Mouse (Mus musculus) megakaryocyte progenitor cell, adult 5-6 weeks (primary cell): ENCODE data around the gene Mogat2. TPM values are rescaled to one million over a fixed set of nuclear protein-coding genes. Genes with fewer than 3 reads are reported as not detected.

Experiments used
- ATAC-seq: replicated peaks from 2 replicates; pipeline ENCODE4 v1.8.0; 2016; ENCODE audit warnings: mild to moderate bottlenecking, moderate TSS enrichment, inconsistent platforms; ENCODE audit not compliant: poor library complexity
- total RNA-seq, 2 experiments: library from RNA; stranded (forward) in 1 of 2; stranded (reverse) in 1 of 2; fragments of 157-497, 149-512 nt in 1 of 2; fragments of 200-1000 nt in 1 of 2; gene quantifications; 2 replicates each; pipeline versions ENCODE4 v1.2.3 to v1.2.4; 2015 to 2017

The Mogat2 gene
- total RNA-seq, 2 experiments from 2014 or later: 8.2 to 9.8 TPM

DNA sequence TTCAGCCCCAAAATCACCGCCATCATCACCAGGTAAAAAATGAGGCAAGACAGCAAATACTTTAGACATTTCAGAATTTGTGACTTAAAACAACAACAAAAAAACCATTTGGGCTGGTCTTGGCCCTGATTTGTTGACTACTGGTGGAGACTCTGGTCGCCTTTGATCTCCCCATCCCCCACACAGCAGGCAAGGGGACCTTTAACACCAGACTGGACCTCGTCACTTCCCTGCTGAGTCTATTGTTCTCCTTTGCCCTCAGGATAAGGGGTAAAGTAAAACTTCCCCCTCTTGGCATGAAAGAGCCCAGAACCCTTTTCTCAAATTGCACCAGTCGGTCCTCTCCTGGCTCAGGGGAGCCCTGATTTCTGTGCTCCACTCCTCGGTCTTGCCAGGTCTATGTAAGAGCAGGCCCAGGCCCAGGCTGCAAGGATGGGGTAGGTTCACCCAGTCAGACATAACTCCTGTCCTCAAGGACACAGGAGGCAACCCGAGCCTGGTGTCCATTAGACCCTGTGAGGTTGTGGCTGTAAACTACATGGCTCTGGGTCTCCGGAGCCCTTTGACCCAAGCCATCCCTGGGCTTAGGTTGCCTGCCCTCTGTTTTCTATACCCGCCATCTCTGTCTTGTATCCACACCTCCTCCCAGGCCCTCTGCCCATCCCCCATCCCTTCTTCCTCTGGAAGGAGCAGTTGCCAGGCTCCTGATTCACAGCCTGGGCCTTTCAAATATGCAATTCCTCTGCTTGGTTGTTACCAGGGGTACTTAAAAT is 1.3 kb downstream of the Mogat2 start:
- no peak for ATAC-seq

DNA sequence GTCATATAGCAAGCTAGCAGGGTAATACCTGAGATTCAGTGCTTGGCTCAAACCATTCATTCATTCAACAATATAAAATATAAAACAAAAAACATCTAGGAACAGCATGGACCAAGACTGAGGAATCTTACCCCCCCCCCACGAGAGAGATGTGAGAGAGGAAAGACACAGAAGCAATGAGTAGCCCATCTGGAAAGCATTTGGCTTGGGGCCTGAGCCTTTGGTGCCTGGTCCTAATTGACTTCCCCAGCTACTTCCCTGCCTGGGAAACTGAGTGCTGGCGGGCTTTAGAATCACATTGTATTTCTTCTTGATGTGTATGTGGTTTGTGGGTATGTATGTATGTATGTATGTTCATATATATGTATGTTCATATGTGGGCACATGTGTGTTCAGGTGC is 2.8 kb downstream of the Mogat2 start:
- ATAC-seq: no peak

DNA sequence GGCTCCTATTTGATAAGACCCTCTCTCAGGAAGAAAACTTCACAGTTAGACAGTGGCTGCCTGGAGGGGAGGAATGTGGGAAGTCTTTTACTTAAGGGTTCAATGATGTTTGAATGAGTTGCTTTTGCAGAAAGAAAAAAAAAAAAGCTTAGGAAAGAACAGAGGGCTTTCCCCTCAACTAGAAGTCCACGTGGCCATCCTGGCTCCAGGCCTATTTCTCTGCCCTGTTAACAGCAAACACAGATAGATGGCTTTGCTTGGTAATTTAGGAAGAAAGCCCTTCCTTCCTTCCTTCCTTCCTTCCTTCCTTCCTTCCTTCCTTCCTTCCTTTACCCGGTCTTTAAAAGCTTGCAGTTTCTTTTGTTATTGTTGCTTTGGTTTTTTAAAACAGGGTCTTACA is 3.5 kb downstream of the Mogat2 start:
- no peak for ATAC-seq

DNA sequence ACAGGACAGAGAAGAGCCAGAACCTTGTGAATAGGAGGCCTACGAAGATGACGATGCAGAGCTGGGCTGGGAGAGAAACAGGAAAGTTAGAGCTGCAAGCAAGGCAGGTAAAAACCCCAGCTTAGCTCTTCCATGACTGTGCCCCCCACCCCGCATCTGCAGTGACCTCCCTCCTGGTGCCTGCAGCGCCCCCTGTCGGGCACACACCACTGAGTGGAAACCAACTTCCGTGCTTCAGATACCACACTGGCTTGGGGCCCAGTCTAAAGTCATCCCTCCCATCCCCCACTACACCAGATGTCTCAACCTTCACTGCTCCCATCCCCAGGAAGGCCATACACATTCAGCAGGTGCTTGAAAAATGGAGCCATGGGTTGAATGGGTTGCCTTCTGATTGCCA is 5.8 kb downstream of the Mogat2 start:
- ATAC-seq: no peak

DNA sequence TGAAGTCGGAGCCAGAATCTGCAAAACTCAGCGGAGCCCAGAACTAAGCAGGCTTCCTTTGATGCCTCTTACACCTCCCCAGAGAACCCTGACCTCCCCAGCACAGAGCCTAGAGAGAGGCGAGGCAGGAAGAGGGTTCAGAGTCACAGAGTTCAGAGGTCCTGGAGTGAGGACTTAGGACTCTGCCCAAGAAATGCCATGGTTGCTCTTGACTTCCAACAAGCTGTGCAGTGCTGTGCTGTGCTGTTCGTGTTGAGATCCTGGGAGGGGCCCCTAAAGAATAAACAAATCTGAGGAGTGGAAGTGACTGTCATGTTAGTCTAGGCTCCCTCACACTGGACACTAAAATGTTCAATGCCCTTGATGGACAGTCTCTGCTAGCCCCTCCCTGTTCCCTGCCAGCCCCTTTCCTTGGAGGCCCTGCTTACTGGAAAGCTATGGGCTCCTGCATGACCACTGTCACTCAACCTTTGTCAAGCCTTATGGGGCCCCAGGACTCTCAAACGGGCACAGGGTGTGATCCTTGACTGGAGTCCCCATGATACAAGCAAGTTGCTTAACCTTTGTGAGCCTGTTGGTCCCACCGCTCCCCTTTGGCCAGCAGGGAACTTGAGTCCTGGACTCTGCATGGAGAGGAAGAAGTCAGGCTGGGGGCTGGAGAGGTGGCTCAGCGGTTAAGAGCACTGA is 8.2 kb downstream of the Mogat2 start:
- ATAC-seq: no peak

DNA sequence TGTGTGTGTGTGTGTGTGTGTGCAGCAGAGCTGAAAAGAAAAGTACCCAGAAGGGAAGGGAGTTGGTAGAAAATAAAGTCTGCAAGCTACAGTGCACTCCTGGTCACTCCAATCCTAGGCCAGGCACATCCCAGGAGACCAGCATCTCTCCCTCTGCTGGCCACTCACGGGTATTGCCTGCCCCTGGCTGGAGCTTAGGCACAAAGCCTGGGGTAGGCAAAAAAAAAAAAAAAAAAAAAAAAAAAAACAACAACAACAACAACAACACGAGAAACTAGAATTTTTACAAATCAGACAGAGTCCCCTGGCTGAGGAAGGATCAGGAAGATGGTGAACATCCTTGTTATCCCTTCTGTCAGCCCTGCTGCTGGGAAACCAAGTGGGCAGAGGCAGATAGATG is 9.0 kb downstream of the Mogat2 start:
- peak; percentile 84 for ATAC-seq

DNA sequence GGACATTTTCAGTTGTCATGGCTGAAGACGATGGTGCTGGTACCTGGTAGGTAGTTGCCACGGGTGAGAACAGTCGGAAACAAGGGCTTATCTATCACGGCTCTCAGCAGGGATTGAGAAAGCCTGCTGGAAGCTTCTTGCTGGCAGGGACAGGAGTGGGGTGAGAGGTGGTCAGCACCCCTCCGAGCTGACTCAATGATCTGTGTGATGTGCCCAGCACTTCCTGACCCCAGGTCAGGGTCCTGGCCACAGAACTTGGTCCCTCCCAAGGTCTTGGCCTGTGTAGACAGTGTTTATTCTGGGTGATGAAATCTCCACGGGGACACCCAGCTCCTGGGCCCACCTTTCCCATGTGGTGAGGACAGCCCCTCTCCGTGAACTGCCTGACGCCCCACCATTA is 9.6 kb downstream of the Mogat2 start:
- ATAC-seq: no peak

DNA sequence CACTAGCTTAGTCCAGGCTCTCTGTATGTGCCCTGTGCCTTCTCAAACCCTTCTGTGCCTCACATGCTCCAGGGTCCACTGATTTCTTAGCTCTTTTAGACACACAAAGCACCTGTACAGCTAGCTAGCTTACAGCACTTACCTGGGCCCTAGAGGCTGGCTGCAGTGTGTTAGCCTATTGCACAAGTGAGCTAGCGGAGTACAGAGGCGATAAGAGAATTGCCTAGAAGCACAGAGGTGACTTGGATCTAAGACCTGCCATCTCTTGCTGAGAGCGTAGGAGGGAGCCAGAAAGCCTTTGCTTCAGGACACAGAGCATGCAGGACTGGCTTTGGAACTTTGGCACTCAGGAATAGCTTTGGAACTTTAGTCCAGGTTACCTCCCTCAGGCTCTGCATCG is 11.2 kb downstream of the Mogat2 start:
- no peak for ATAC-seq

DNA sequence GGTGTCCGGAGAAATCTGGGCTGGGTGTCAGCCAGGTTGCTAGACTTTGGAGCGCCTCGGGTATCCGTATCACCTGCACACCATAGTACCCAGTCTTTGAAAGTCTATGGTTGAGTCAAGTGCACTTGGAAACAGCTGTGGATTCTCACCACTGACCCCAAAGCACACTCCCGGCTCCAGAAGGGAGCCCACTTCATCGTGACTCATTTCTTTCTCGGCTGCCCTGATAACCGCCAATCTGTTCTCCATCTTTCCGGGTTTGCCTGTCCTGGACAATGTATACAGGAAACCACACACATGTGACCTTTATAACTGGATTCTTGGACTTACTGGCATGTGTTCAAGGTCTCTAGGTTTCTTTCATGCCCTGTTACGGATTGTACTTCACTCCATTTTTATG is 11.8 kb downstream of the Mogat2 start:
- no peak for ATAC-seq

DNA sequence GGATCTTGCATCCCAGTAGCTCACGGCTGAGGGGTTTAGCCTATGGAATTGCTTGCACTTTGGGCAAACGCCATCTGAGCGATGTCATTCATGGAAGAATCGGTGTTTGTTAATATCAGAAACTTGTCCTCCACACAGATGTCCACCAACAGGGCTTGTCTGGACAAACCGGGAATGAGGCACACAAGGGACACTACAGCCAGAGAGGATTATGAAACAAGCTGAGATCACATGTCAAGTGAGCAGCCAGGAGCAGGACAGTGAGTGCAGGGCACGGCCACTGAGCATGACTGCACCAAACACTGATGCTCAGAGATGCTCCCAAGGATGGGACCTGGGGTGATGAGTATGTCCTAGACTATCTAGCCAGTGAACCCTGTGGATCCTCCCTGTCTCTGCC is 13.0 kb downstream of the Mogat2 start:
- ATAC-seq: no peak

DNA sequence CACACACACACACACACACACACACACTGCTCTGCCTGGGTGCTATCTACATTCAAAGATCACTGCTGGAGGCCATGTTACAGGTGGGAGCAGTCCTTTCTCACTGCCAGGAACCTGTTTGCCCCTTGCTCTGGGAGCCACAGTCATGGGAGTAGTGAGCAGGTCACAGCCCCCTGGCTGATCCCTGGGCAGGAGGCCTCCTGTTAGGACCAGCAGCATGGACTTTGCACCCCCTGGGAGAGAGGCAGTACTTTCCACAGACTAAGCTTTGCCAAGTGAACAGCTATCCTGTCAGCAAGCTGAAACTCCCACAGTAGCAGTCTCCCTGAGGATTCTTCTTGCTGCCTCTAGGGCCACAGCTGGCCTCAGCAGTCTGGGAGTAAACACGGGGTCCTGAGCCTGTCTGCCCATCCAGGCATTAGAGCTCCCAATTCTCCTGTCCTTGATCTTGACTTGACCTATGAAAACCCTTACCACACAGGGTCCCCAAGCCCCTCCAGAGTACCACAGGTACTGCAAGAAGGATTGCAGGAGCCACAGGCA is 13.7 kb downstream of the Mogat2 start:
- ATAC-seq: no peak

DNA sequence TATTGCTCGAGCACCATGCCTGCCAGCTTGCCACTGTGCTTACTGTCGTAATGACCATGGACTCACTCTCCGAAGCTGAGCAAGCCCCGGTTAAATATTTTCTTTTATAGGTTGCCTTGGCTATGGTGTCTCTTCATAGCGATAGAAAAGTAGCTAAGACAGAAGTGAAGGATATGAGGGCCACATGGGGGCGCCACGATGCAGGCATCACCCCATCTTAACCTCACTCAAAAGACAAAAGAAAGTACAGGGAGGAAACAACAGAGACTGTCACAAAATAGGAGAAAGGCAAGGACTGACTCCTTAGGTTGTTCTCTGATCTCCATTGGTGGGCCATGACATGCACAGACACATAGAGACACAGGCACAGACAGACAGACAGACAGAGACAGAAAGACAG is 14.2 kb downstream of the Mogat2 start:
- no peak for ATAC-seq

DNA sequence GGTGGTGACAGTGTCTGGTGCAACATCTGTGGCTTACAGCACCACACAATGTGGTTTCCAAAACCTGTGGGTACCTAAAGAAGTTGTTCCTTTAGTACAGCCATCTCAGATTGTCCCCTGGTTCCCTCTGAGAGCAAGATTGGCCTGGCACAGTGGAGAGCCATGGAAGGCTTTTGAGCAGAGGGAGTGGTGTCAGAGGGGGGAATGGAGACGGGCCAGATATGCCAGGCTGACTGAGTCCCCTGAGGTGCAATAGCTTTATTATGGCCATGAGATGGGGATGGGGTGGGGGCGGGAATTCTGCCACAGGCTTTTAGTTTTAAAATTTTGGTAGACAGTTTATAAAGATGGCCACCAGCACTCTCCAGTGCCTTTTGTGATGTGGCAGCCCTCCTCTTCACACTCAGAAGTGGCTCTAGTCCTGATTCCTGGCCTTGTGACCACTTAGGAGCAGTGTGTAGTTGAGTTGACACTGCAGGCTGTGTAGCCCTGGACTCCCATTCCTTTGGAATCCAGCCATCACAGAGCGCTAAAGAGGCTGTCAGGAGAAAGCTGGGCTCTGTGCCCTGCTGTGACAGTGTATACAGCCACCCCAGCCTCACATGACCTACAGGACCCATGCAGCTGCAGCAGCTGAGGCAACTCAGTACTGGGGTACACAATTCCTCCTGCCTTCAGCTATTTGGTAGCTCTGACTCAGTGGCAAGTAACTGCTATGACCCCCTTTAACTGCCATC is 20.9 kb downstream of the Mogat2 start:
- no peak for ATAC-seq

DNA sequence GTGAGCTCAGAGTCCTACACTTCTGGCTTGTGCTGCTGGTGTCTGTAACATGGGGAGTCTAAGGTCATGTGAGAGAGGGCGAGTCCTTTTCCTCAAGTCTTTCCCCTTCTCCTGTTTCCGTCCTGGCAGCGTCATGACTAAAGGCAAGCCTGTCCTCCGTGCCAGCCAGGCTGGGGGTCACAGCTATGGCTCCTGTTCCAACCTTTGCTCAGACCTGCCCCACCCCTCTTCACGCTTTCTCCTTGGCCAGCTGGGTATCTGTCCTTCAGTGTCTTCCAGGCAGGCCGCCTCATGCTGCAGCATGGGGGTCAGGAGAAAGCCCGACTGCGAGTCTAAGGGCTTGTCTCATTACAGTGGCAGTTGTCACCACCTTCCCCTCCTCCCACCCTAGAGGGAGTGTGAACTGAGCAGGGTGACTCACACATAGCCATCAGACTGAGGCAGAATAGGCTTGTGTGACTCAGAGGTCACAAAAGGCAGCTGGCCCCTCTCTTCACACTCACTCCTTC is 23.0 kb downstream of the Mogat2 start:
- ATAC-seq: no peak

DNA sequence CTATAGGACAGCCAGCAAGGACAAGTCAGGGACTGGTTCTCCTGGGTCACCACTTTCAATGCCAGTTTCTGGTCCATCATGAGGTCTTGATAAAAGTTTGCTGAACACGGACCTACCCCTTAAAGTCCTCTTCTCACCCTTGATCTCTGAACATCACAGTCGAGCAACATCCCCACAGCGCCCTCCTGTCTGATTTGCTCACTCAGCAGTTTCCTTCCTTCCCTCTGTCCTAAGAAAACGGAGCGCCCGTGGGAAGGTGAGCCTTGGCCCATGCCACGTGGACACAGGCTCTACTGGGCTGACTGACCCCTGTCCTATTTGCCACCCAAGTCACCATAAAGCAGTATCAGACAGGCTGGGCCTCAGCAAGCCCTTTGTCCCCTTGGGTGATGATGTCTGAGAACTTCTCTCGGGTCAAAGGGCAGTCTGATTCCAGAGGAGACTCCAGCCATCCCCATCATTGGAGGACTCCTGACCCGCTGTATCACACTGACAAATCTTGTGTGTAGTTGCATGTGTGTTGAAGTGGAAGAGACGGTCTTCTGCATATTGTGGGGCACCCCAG is 23.7 kb downstream of the Mogat2 start:
- no peak for ATAC-seq

DNA sequence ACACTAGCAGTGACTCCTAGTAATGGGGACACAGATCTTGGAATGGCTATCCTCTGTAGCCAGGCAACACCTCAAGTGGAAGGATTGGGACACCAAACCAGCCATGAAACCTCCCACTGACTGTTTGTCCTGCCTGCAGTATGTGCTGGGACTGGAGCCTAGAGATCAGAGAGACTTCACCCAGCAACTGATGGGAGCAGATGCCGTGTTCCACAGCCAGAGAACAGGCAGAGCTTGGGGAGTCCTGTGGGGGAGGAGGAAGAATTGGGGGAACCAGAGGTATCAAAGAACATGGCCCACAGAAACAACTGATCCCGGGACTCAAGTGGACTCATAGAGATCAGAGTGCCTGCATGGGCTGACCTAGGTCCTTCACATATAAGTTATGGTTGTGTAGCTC is 24.7 kb downstream of the Mogat2 start:
- no peak for ATAC-seq

DNA sequence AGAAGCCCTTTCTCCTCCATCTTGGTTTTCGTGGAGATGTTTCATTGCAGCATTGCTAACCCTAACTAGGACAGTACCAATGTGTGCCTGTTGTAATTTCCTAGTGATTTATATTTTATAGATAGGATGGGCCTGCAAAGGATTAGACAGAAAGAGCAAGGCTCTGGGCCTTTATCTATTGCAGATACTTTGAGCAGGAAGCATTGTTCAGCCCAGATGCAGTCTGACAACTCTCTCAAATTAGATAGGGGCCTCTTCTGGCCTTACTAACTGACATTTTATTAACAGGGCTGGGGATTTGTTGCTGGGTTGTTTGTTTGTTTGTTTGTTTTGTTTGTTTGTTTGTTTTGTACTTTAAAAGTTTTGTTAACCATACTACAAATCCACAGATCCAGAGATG is 25.4 kb downstream of the Mogat2 start:
- ATAC-seq: no peak

DNA sequence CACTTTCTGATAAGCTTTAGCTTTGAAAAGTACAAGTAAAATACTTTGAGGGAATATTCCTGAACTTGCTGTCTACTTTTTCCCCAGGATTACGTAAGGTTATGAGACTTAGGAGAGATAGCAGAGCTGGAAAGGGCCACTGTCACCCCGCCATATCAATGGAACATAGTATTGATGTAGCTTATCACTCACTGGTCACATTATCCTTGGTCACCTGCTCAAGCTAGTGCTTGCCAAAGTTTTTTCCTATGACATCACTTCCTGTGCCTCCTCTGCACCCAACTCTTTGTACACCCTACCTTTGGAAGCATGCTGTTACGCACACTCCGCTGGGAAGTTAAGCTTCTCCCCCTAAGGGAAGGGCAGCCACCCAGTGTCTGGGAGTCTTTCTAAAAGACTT is 29.7 kb downstream of the Mogat2 start:
- no peak for ATAC-seq

DNA sequence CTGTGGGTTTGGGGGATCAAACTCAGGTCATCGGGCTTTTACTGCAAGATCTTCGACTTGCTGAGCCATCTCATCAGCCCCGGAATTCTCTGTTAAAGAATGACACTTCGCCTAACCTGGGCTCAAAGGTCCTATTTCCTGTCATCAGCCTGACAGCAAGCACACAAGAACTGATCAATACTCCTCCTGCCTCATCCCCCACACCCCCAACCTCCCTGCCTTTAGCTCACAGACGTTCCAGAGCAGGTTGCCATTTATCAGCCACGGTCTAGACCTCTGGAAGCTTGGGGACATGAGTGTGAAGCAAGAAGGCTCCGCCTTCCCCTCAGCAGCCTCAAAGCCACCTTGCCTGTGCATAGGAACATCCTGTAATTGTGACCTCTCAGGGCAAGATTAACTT is 32.1 kb downstream of the Mogat2 start:
- ATAC-seq: no peak

DNA sequence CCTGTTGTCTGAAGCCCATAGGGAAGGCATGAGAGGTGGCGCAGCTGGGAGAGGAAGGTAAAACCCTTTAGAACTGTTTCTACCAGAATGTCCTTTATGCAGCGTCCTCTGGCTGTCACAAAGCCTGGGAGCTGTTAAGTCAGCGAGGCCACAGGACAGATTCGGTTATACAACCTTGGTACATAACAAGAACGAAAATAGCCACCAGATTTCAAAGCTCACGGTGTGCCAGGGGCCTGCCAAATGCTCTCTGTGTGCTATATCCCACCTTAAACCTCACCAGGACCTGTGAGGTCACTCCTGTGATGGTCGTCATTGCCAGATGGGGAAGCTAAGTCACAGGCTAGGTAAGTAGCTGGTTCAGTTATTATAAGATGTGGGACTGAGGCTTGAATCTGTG is 36.3 kb downstream of the Mogat2 start:
- ATAC-seq: no peak

DNA sequence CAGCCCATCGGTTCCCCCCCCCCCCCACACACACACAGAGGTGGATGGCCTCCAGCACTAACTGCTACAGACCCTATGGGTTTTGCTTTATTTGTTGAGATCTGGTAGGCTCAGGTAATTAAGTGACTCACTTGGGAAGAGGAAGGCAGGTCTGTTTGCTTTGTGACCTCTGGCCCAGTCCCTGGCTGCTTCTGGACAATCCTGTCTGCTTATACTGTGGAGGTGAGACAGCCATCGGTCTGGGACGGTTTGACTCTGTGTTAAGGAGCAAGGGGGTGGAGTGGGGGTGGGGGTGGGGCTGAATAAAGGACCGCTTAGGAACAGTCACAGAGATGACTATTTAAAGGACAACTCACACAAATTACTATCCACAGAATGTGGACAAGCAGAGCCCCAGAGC is 38.1 kb downstream of the Mogat2 start:
- no peak for ATAC-seq
